Mouse (Mus musculus) cerebellum, adult 11 months (tissue): ENCODE measurements around the gene Prkag2.

ENCODE experiments used
- DNase-seq: peaks from one replicate; pipeline ENCODE4 v3.0.0; 2022

Gene Prkag2

DNA sequence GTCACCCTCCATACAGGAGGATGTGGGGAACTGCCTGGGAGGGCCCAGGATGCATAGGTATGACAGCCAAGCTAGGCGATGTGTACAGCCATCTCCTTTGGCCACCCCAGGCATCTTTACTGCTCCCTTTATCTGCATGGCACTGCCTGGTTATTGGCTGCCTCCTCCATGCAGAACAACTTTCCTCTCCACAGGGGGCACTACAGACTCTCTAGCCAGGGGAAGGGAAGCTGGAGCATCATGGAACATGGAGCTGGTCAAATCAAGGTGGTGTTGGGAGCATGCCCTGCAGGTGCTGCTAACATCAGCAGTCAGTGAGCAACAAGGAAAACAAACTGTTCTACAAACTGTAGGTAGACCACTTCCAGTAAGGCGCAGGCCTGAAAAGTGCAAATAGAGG is 56.4 kb downstream of the Prkag2 start:
- DNase-seq: no peak

DNA sequence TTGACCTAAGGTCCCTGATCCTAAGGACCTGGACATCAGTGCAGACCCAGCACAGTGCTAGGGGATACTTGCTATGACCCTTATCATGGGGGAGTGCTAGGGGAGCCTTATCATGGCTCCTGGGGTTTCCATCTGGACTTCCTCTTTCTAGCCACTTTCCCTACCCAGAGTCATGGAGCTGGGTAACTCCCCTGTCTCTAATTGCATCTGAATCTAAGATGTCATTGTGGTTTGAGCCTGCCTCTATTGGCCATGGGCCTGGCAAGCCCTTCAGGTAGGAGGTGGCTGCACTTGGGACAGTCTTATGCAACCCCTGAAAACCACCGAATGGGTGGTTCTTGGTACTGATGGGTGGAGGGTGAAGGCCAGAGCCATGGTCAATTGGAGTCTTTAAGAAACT is 58.5 kb downstream of the Prkag2 start:
- no peak for DNase-seq

DNA sequence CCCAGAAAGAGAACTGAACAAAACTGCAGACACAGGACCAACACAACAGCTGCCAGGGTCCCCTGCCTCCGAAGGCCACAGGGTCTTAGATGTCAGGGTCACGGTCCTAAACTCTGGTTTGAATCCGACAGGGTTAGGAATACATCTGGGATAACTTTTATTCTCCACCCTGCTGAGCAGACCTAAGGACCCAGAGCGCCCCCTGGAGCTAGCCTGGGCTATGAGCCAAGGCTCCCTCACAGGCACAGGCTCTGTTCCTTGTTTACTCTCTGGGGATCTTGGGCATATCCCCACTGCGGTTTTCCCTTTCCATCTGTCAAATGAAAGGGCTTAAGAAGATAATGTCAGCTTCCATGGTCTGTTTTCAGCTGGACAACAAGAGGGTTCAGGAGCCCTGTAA is 59.1 kb downstream of the Prkag2 start:
- no peak for DNase-seq

GRCm38 (mm10) chr5:25040903-25041302 is 59.5 kb downstream of the Prkag2 start:
- DNase-seq: no peak

DNA sequence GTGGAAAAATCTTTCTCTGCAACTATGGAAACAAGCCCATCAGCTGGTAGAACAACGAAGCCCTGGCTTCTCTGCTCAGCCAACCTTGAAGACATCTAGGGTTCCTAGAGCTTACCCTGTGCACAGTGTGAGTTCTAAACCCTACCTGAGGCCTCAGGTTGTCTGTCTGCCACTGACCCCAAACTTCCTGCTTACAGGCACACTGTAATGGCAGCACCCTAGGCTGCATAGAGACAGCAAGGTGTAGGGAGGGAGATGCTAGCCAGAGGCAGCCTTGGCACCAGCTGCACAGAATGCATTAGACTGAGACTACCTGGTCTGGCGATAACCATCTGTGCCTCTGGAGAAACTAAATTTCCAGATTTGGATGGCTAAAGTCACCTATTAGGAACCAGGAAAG is 61.6 kb downstream of the Prkag2 start:
- DNase-seq: no peak

DNA sequence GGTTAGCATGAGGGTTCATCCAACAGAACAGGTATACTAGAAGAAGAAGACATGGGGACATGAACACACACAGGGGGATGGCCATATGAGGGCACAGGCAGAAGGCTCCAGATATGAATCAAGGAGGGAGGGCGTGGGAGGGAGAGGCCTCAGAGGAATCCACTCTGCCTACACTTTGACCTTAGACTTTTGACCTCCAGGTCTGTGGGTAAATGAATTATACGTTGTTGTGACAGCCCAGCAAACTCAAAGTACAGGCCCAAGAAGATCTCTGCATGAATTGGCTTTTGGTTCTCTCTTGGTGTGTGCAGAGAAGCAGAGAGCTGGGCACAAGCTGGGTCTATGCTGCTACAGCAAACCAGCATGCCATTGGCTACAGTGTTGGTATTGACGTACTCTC is 65.1 kb downstream of the Prkag2 start:
- DNase-seq: no peak

- no peak for DNase-seq
Measured at GRCm38 (mm10) chr5:25031456-25031856, 69.0 kb downstream of the Prkag2 start.

- no peak for DNase-seq
Measured at GRCm38 (mm10) chr5:25031037-25031436, 69.4 kb downstream of the Prkag2 start.

- no peak for DNase-seq
Measured at GRCm38 (mm10) chr5:25030276-25030681, 70.2 kb downstream of the Prkag2 start.

DNA sequence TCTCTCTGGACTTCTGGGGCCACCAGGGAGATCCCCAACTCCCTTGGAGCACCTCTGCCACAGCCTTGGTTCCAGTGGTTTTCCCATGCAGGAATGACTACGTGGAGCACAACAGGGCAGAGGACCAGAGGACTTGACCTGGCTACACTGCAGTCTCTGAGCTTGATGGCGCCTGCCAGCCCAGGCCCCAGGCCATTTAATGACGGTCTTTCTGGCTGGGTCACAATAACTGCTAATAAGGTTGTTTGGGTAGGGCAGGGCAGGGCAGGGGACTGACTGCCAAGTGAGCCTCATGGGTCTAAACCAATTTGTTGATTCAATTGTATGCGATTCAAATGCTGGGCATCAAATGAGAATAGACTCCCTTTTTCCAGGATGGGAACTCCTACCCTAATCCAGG is 72.8 kb downstream of the Prkag2 start:
- DNase-seq: no peak

DNA sequence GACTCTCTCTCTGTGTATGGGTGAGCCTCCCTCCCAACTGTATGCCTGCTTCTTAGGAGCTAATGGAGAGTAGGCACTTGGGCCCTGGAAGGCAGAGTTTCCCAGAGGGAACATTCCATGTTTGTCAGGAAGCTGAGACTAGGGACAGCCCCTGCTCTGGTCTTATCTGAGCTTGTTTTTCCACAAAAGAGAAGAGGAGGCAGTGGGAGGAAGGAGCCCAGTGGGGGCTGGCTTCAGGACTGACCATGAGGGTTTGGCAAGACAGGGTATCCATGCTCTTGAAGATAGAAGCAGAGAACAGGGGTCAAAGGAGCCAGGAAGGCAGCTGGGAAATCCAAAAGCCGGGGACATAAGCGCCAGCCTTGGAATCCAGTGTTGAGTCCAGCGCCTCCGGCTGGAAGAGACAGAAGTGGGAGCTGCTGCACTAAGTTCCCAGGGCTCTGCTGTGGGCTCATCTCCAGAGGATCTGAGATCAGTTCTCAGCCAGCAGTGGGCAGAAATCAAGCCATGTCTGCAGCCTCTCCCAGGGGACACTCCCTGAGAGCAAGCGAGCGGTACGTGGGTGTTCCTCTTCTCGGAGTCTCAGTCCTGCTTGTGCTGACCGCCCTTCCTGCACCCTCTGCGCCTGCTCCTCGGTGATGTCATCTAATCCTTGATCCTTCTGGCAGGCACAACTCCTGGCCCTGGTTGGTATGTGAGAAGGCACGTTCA is 75.0 kb downstream of the Prkag2 start:
- no peak for DNase-seq

DNA sequence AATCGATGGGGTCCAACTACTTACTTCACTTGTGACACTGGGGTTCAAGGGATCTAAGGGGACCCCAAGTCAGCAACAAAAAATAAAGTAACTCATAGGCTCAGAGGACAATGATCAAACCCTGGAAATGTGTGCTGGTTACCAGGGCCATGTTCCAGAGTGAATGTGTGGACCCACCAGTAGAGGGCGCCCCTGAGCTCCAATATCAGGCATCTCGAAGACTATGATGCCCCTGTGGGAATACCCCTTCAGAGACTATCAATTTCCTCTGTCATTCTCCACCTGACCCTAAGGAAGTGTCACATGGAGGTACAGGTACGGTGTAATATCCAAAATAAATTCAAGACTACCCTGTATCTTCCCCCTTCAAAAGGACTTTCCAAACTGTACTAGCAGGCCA is 77.5 kb downstream of the Prkag2 start:
- DNase-seq: peak; percentile 55

- DNase-seq: no peak
Measured at GRCm38 (mm10) chr5:25019221-25019620, 81.2 kb downstream of the Prkag2 start.

DNA sequence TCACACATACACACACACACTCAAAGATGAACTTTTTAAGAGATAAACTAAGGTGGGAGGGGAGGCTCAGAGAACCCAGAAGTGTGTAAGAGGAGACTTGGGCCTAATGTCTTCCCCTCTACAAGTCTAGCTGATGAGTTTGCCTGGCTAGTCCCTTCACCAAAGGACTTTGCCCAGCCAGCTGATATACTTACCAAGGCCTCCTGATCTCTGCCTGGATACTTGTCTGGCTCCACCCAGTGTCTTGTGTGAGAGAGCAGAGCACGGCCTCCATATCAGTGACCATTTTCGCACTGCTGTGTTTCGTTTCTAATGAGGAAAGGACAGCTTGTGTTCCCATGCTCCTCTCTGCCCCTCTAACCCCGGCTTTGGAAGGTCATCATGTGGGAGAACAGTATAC is 88.3 kb downstream of the Prkag2 start:
- no peak for DNase-seq

GRCm38 (mm10) chr5:25011019-25011485 is 89.4 kb downstream of the Prkag2 start:
- DNase-seq: peak; percentile 84

- DNase-seq: peak; percentile 87
Measured at GRCm38 (mm10) chr5:25010438-25010892, 90.0 kb downstream of the Prkag2 start.

GRCm38 (mm10) chr5:25009770-25010169 is 90.7 kb downstream of the Prkag2 start:
- no peak for DNase-seq

DNA sequence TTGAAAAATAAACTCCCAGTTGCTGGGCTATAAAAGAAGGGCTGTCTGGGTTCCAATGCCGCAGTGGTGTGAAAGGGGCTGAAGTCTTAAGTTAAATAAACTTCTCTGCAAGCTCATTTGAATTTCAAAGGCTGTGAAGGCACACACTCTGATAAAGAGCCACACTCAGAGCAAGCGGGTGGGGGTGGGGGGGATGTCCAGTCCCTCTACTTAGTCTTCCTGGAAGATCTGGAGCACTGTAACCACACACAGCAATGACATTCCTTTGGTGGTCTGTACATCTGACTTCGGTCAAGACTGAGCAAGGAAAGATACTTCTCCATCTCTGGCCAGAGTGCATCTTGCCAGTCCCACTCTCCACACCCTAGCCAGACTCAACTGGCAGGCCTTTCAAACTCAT is 91.5 kb downstream of the Prkag2 start:
- DNase-seq: no peak

- DNase-seq: peak; percentile 75
Measured at GRCm38 (mm10) chr5:25006848-25007247, 93.6 kb downstream of the Prkag2 start.

DNA sequence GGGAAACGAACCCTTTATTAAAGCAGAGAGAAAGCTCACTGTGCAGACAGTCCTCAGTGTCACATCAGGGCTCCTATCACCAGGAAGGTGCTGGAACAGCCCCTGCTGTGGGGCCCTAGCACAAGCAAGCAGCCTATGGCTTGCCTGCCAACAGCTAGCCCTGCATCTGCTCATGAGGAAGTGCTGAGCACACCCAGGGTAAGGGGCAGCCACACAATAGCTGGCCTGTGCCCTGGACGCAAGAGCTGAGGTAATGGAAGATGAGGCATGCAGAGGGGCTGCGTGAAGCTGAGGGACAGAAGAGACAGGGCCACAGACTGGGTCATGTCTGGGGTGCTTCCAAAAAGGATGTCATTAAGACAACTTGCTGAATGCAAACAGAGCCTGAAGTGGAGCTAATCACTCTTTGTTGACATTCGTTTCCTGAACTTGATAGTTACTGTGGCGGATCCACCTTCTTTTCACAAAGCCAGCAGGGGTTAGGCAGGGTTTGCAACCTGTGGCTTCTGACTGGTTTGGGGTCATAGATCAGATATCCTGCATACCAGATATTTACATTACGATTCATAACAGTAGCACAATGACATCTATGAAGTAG is 94.8 kb downstream of the Prkag2 start:
- no peak for DNase-seq

DNA sequence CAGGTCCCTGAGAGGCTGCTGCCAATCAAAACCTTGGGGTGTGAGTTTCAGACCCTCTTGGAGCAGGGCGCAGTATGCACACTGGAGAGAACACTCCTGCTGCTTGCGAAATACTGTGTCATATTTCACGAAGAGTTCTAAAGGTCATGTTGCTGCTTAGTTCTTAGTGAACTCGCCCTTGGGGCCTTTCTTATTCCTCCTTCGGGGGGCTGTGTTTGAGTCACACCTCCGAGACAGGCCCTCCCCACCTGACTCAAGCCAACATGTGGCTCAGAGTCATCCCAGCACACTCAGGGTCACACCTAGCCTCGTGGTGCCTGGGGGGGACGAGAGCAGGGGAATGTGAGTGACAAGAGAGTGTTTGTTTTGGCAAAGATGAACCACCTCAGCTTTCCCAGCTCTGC is 99.0 kb downstream of the Prkag2 start:
- DNase-seq: no peak

- DNase-seq: no peak
Measured at GRCm38 (mm10) chr5:24999351-24999750, 101.1 kb downstream of the Prkag2 start.

- peak; percentile 44 for DNase-seq
Measured at GRCm38 (mm10) chr5:24995576-24996100, 104.8 kb downstream of the Prkag2 start.

DNA sequence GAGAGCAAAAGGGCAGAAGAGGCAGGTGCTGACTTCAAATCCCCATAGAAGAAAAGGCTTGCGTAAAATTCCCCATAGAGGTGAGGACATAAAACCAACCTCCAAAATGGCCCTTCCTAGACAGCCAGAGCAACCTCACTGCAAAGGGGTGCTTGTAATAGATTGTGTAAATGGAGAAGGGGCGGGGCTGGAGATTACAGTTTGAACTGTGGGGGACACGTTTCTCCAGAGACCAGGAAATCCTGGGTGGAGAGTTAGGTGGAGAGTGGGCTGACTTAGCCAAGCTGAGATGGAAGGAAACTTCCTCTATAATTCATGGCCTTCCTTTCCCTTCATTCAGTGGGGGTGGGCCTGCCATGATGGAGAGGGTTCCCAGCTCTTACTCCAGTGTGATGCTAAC is 107.3 kb downstream of the Prkag2 start:
- no peak for DNase-seq
